Mouse (Mus musculus) myocyte (in vitro differentiated cells): ENCODE results near the gene Ttc7. TPM values are rescaled to one million over a fixed set of nuclear protein-coding genes. Genes with fewer than 3 reads are reported as not detected.

Experiments
- H3K27me3 ChIP-seq: one replicate; pipeline ENCODE4 v1.6.1; 2011; ENCODE audit not compliant: control insufficient read depth, insufficient read depth, insufficient read length
- H3K36me3 ChIP-seq: one replicate; pipeline ENCODE4 v1.6.1; 2011; ENCODE audit not compliant: control insufficient read depth, insufficient read depth
- H3K4me2 ChIP-seq: one replicate; pipeline ENCODE4 v1.6.1; 2011; ENCODE audit warnings: low read depth, control low read depth
- H3K4me3 ChIP-seq: one replicate; pipeline ENCODE4 v1.5.1; 2011; ENCODE audit warnings: mild to moderate bottlenecking, control low read depth, moderate library complexity
- H3K79me2 ChIP-seq: one replicate; pipeline ENCODE4 v1.6.1; 2011; ENCODE audit not compliant: control insufficient read depth, insufficient read depth
- H3ac ChIP-seq: one replicate; pipeline ENCODE4 v1.6.1; 2011; ENCODE audit not compliant: control insufficient read depth, insufficient read length
- CEBPB ChIP-seq: IDR thresholded peaks from 2 replicates; pipeline ENCODE4 v1.6.1; 2011; ENCODE audit warnings: mild to moderate bottlenecking, moderate library complexity; ENCODE audit not compliant: poor library complexity, insufficient read depth, severe bottlenecking
- E2F4 ChIP-seq: IDR thresholded peaks from one replicate; pipeline ENCODE4 v1.6.1; 2011; ENCODE audit warnings: mild to moderate bottlenecking, control low read depth, moderate library complexity; ENCODE audit not compliant: insufficient read depth
- MAX ChIP-seq: IDR thresholded peaks from one replicate; pipeline ENCODE4 v1.6.1; 2011; ENCODE audit warnings: low read depth, mild to moderate bottlenecking, control low read depth
- MYOD1 ChIP-seq, 3 experiments: IDR thresholded peaks; one replicate each; pipeline ENCODE4 v1.6.1; 2011; ENCODE audit warnings: control low read depth in 2 of 3, low read depth in 2 of 3, mild to moderate bottlenecking in 2 of 3, moderate library complexity in 1 of 3; ENCODE audit not compliant: insufficient read length in 2 of 3, control insufficient read depth in 1 of 3
- MYOG ChIP-seq, 3 experiments: IDR thresholded peaks; one replicate each; pipeline ENCODE4 v1.6.1; 2011; ENCODE audit warnings: control low read depth in 2 of 3, low read depth in 2 of 3, mild to moderate bottlenecking in 2 of 3; ENCODE audit not compliant: insufficient read length in 2 of 3, control insufficient read depth in 1 of 3, insufficient read depth in 1 of 3
- POLR2A ChIP-seq: IDR thresholded peaks from one replicate; pipeline ENCODE4 v1.6.1; 2011; ENCODE audit warnings: low read depth, mild to moderate bottlenecking, control low read depth, moderate library complexity; ENCODE audit not compliant: insufficient read length
- POLR2AphosphoS2 ChIP-seq: IDR thresholded peaks from one replicate; pipeline ENCODE4 v1.6.1; 2011; ENCODE audit warnings: low read depth, control low read depth; ENCODE audit not compliant: insufficient read length
- REST ChIP-seq: IDR thresholded peaks from one replicate; pipeline ENCODE4 v1.6.1; 2011; ENCODE audit warnings: mild to moderate bottlenecking, control low read depth, moderate library complexity; ENCODE audit not compliant: insufficient read depth, insufficient read length
- SRF ChIP-seq: IDR thresholded peaks from one replicate; pipeline ENCODE4 v1.6.1; 2011; ENCODE audit warnings: low read depth; ENCODE audit not compliant: control insufficient read depth, insufficient read length
- TCF12 ChIP-seq: IDR thresholded peaks from one replicate; pipeline ENCODE4 v1.6.1; 2011; ENCODE audit warnings: mild to moderate bottlenecking, control low read depth; ENCODE audit not compliant: poor library complexity, insufficient read depth, severe bottlenecking
- TCF3 ChIP-seq: IDR thresholded peaks from one replicate; pipeline ENCODE4 v1.6.1; 2011; ENCODE audit warnings: low read depth, control low read depth; ENCODE audit not compliant: insufficient read length
- USF1 ChIP-seq: IDR thresholded peaks from one replicate; pipeline ENCODE4 v1.6.1; 2011; ENCODE audit warnings: low read depth, mild to moderate bottlenecking, control low read depth, moderate library complexity
- polyA plus RNA-seq: library from polyadenylated mRNA; unstranded; fragments of >200 nt; fragmentation: generic; extraction: Trizol; gene quantifications from one replicate; pipeline ENCODE4 v1.2.1, GENCODE M21; 2012; ENCODE audit warnings: missing spikeins

The Ttc7 gene
- polyA plus RNA-seq, 1 experiment: 15.2 TPM

DNA sequence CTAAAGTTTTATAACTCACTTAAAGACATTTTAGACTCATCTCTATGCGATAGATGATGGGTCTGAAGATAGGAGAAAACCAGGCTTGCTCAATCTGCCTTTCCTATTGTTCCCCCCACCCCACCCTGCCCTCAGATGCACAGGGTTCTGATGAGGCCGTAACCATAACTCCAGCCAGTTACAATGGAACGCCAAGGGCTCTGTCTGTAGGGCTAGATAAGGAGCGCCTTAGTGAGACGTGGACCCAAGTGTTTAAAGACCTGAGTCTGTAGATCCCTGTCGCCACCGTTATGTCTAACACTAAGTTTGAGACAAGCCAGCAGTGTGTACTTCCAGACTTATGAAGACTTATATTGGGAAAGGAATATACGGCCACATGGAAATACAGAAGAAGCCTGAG is 72.8 kb downstream of the Ttc7 start:
- H3K4me3 ChIP-seq: no peak overlapping the region
- no peak overlapping the region for H3ac ChIP-seq
- no peak overlapping the region for H3K4me2 ChIP-seq
- H3K27me3 ChIP-seq: no peaks in the 10 kb centered on the region
- TF ChIP-seq E2F4 (no peak), SRF (no peak), POLR2AphosphoS2 (no peak)
- H3K36me3 ChIP-seq: no peaks in the 10 kb centered on the region
- no peaks in the 10 kb centered on the region for H3K79me2 ChIP-seq

DNA sequence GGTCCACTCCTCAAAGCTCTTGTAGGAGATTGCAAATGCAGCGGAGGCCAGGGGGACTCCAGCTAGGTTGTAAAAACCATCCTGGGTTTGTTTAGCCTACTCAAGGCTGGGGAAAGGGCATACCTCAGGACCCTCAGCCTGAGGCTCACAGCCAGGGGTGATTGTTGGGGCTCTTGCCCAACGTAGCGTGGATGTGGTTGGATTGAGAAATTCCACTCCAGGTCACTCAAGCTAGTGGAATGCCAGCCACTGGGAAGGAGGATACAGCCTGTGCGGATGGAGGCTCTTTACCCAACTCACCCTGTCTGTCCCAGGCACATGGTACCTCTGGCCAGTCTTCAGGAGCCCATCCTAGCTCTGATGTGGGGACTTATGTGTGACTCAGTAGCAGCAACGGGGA is 73.6 kb downstream of the Ttc7 start:
- TF ChIP-seq E2F4 (no peak), MYOD1 (IDR thresholded peaks at IDR 0.05; ENCODE audit: control insufficient read depth in 1 of 3, insufficient read length in 2 of 3, low read depth in 2 of 3) (no peak), SRF (no peak), REST (no peak), MAX (no peak), TCF12 (no peak), TCF3 (no peak), POLR2AphosphoS2 (no peak), POLR2A (no peak), MYOG (IDR thresholded peaks at IDR 0.05; ENCODE audit: control insufficient read depth in 1 of 3, insufficient read depth in 1 of 3, insufficient read length in 2 of 3, low read depth in 2 of 3) (no peak), CEBPB (no peak), USF1 (no peak)
- Histone ChIP-seq H3K4me2 (no peak overlapping the region), H3K79me2 (no peaks in the 10 kb centered on the region), H3ac (no peak overlapping the region), H3K27me3 (no peaks in the 10 kb centered on the region), H3K36me3 (no peaks in the 10 kb centered on the region), H3K4me3 (no peak overlapping the region)

DNA sequence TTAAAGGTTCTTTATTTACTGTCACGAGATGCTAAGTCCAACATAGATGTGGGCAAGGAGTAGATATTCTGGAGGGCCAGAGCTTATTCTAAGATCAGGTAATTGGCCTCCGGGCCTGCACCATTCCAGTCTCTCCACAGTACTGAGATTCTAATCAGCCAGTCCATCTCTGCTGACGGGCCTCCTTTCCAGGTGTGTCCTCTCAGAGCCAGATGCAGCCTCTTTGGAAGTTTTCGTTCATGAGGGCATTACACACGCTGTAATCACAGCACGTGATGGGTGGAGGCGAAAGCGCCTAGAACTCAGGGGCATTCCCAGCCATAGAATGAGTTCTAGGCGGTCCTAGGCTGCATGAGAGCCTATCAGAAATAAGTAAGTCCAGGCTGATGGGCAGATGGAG is 74.8 kb downstream of the Ttc7 start:
- Histone ChIP-seq H3K36me3 (no peaks in the 10 kb centered on the region), H3K4me2 (no peak overlapping the region), H3K4me3 (no peak overlapping the region), H3ac (no peak overlapping the region), H3K27me3 (no peaks in the 10 kb centered on the region), H3K79me2 (no peaks in the 10 kb centered on the region)
- TF ChIP-seq TCF12 (no peak), MYOG (IDR thresholded peaks at IDR 0.05; ENCODE audit: control insufficient read depth in 1 of 3, insufficient read depth in 1 of 3, insufficient read length in 2 of 3, low read depth in 2 of 3) (no peak), USF1 (no peak), REST (no peak), POLR2AphosphoS2 (no peak), MYOD1 (IDR thresholded peaks at IDR 0.05; ENCODE audit: control insufficient read depth in 1 of 3, insufficient read length in 2 of 3, low read depth in 2 of 3) (no peak), POLR2A (no peak), MAX (no peak), E2F4 (no peak), SRF (no peak)

DNA sequence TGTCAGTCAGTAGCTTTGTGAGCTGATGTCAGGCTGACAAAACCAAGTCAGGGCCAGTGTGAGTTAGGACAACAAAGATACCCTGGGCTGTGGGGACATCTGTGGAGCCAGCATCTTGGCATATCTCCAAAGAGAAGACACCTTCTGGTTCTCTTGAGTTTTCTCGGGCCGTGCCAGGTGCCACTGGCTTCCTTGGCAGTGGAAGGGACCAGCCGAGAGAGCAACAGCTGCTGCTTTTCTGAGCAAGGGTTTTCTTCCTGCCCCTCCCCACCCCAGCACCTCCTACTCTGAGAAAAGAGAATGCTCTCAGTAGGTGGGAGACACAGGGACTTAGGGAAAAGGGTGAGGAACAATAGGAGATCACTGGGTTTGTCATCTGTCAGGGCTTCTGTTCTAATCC is 78.4 kb downstream of the Ttc7 start:
- H3K4me3 ChIP-seq: no peak overlapping the region
- no peaks in the 10 kb centered on the region for H3K27me3 ChIP-seq
- no peaks in the 10 kb centered on the region for H3K36me3 ChIP-seq
- H3K79me2 ChIP-seq: no peaks in the 10 kb centered on the region
- H3K4me2 ChIP-seq: peak overlapping the region; percentile 24
- no peak for TF ChIP-seq CEBPB
- peak; percentile 7 to 86 (median 65) for TF ChIP-seq MYOD1 (IDR thresholded peaks at IDR 0.05; ENCODE audit: control insufficient read depth in 1 of 3, insufficient read length in 2 of 3, low read depth in 2 of 3)
- peak; percentile 39 to 93 (median 64) for TF ChIP-seq MYOG (IDR thresholded peaks at IDR 0.05; ENCODE audit: control insufficient read depth in 1 of 3, insufficient read depth in 1 of 3, insufficient read length in 2 of 3, low read depth in 2 of 3)
- TF ChIP-seq E2F4: no peak
- TF ChIP-seq TCF3: no peak
- TF ChIP-seq POLR2A: no peak
- H3ac ChIP-seq: no peak overlapping the region

DNA sequence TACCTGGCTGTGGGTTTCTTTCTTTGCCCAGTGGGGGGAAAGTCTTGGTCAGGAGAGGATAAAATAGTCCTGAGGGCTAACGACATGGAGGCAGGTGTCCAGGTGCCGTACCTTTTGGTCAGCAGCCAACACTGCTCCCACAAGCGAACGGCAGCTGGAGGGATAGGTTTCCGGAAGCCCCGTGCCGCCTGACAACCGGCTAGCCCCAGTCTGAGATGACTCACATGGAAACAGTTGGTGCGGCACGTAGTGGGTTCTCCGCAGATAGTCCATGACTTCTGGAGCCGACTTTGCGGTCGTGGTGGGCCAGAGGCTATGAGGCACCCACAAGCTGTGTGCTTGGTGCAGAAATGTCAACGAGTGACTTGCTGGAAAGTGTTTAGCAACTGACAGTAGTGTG is 81.4 kb downstream of the Ttc7 start:
- Histone ChIP-seq H3K36me3 (no peaks in the 10 kb centered on the region), H3K79me2 (no peaks in the 10 kb centered on the region), H3K4me3 (no peak overlapping the region), H3K4me2 (peak overlapping the region; percentile 68), H3ac (no peak overlapping the region), H3K27me3 (no peaks in the 10 kb centered on the region)
- TF ChIP-seq MAX (no peak), TCF12 (peak; percentile 68), MYOD1 (IDR thresholded peaks at IDR 0.05; ENCODE audit: control insufficient read depth in 1 of 3, insufficient read length in 2 of 3, low read depth in 2 of 3) (peak; percentile 3 to 96 (median 94)), REST (no peak), TCF3 (peak; percentile 88), MYOG (IDR thresholded peaks at IDR 0.05; ENCODE audit: control insufficient read depth in 1 of 3, insufficient read depth in 1 of 3, insufficient read length in 2 of 3, low read depth in 2 of 3) (peak; percentile 65 to 100 (median 97))
